Mouse (Mus musculus) forebrain, embryonic 11.5 days (tissue): Measurements from ENCODE around the gene Ephb4. TPM values are rescaled to one million over a fixed set of nuclear protein-coding genes. Genes with fewer than 3 reads are reported as not detected.

ENCODE experiments used
- ATAC-seq: fragments of 200-750 bp; cut with Nextera tagmentation; replicated peaks from 2 replicates; pipeline ENCODE4 v1.8.0; 2017; ENCODE audit warnings: moderate TSS enrichment; ENCODE audit not compliant: low FRiP score
- DNase-seq: peaks from one replicate; pipeline ENCODE4 v3.0.0-alpha.2; 2017; ENCODE audit warnings: low spot score
- H3K27ac ChIP-seq: fragments of 300-500 bp; sonication (generic); 2 replicates; pipeline ENCODE4 v1.5.1; 2014; ENCODE audit warnings: low read depth, low read length
- H3K27me3 ChIP-seq: fragments of 300-500 bp; sonication (generic); 2 replicates; pipeline ENCODE4 v1.6.1; 2014; ENCODE audit warnings: mild to moderate bottlenecking, low read length, mixed read lengths; ENCODE audit not compliant: control insufficient read depth, insufficient read depth
- H3K36me3 ChIP-seq: fragments of 300-500 bp; sonication (generic); 2 replicates; pipeline ENCODE4 v1.6.1; 2014; ENCODE audit warnings: mild to moderate bottlenecking, low read length, moderate library complexity, mixed read lengths; ENCODE audit not compliant: control insufficient read depth, insufficient read depth
- H3K4me1 ChIP-seq: fragments of 300-500 bp; sonication (generic); replicated peaks from 2 replicates; pipeline ENCODE4 v1.6.1; 2014; ENCODE audit warnings: low read length, mixed read lengths; ENCODE audit not compliant: control insufficient read depth, insufficient read depth
- H3K4me2 ChIP-seq: fragments of 300-500 bp; sonication (generic); 2 replicates; pipeline ENCODE4 v1.6.1; 2014; ENCODE audit warnings: low read depth, mild to moderate bottlenecking, low read length, moderate library complexity, mixed read lengths; ENCODE audit not compliant: severe bottlenecking
- H3K4me3 ChIP-seq: fragments of 300-500 bp; sonication (generic); 2 replicates; pipeline ENCODE4 v1.5.1; 2014; ENCODE audit warnings: low read depth, low read length
- H3K9ac ChIP-seq: fragments of 300-500 bp; sonication (generic); 2 replicates; pipeline ENCODE4 v1.6.1; 2014; ENCODE audit warnings: low read length
- H3K9me3 ChIP-seq: fragments of 300-500 bp; sonication (generic); 2 replicates; pipeline ENCODE4 v1.6.1; 2016; ENCODE audit warnings: low read length, mixed read lengths; ENCODE audit not compliant: control insufficient read depth
- WGBS: fragments of 180-500 bp; shearing (Covaris S2); extraction: QIAGEN DNeasy Blood & Tissue Kit; methylation state at CpG from one replicate; pipeline ENCODE4 v1.1.7; 2014; 5-methylcytosine and 5-hydroxymethylcytosine counted together
- polyA plus RNA-seq: library from polyadenylated mRNA; unstranded; fragments of >200 nt; fragmentation: Nextera tagmentation; extraction: Ambion mirVana; gene quantifications from 2 replicates; pipeline ENCODE4 v1.2.1, GENCODE M21; 2014

Ephb4 gene
- polyA plus RNA-seq, 1 experiment from 2014 or later, result 34.6 TPM

DNA sequence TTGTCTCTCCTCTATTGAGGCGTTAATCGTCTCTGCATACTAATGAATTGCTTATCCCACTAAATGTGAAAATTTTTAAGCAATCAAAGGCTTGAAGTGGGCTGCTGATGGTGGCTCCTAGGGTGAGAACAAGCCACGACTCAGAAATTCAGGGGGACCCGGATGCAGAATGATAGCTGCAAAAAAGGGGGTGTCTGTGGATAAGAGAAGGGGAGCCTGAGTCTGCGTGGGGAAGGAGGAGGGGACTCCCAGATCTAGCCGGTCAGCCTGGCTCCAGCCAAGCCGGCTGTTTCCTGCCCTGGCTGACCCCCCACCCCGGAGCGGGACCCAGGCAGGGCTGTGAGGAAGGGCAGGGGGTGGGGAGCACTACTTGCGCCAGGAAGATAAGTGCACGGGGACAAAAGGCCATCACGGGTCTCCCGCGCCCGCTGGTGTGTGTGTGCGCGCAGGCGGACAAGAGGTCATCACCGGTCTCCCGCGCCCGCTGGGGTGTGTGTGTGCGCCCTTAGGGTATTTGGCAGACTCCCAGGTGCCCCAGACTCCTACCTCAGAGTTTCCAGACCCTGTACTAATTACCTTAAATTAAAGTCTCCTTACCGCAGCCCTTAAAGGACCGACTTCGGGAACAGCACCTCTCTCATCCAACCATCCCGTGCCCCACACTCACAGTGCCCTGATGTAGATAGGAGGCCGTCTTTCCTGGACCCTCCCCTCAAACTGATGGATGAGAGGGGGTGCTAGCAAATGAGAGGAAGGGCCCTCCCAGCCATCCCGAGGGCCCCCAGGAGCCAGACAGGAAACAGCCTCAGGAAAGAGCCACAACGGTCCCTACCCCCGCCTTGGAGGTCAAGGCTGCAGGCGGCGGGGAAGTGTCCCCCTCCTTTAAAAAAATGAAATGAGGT is 1.2 kb upstream of the Ephb4 start:
- Histone ChIP-seq H3K9ac (peak overlapping the region; percentile 97), H3K36me3 (no peaks in the 10 kb centered on the region; the same call in 1 of the 2 replicates), H3K4me3 (peak overlapping the region; percentile 88), H3K4me2 (peak overlapping the region; percentile 90), H3K27me3 (no peaks in the 10 kb centered on the region), H3K9me3 (no peaks in the 10 kb centered on the region), H3K4me1 (peaks cover 22% of the 10 kb centered on the region), H3K27ac (peak overlapping the region; percentile 74)
- ATAC-seq (0 out of 2 replicates have a peak, but pooled peaks have one; percentile 9), DNase-seq (peak; percentile 76)
- WGBS, result under 1% methylated on average over 33 of the region's 33 CpGs

GRCm38 (mm10) chr5:137350205-137351057 is 522 bp downstream of the Ephb4 start:
- H3K27me3 ChIP-seq, result no peaks in the 10 kb centered on the region
- H3K36me3 ChIP-seq, result peaks cover 4% of the 10 kb centered on the region; the same call in 1 of the 2 replicates
- H3K9me3 ChIP-seq, result no peaks in the 10 kb centered on the region
- peak overlapping the region; percentile 90 for H3K4me2 ChIP-seq
- H3K4me3 ChIP-seq, result peak overlapping the region; percentile 88
- peaks cover 22% of the 10 kb centered on the region for H3K4me1 ChIP-seq
- H3K27ac ChIP-seq, result peak overlapping the region; percentile 81
- ATAC-seq (peak; percentile 61), DNase-seq (no peak)
- peak overlapping the region; percentile 97 for H3K9ac ChIP-seq
- under 1% methylated on average over 55 of the region's 55 CpGs for WGBS

GRCm38 (mm10) chr5:137351058-137351380 is 1.1 kb downstream of the Ephb4 start:
- Histone ChIP-seq H3K9ac (peak overlapping the region; percentile 97), H3K27ac (peak overlapping the region; percentile 65), H3K4me3 (peak overlapping the region; percentile 88), H3K9me3 (no peaks in the 10 kb centered on the region), H3K4me2 (peak overlapping the region; percentile 90), H3K36me3 (peaks cover 8% of the 10 kb centered on the region; the same call in 1 of the 2 replicates), H3K27me3 (no peaks in the 10 kb centered on the region), H3K4me1 (peaks cover 22% of the 10 kb centered on the region)
- 0% methylated on average over 8 of the region's 8 CpGs for WGBS
- DNase-seq (no peak), ATAC-seq (no peak)

DNA sequence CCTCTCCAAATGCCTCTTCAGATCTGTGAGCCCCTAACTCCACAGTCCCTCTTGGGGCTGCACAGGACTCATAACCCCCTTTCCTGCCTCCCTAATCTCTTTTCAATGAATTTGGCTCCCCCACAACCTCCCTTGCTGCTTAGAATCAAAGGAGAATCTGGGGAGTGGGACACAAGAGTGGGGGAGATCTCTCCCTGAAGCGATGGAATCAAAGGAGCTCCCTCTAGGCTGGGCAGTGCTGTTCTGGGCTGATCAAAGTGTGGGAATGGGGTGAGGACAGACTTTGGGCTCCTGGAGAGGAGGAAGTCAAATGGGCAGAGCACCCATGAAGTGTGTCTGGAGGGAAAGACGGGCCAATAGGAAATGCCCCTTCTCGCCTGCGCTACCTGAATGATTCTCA is 1.5 kb downstream of the Ephb4 start:
- no peak for DNase-seq

GRCm38 (mm10) chr5:137352011-137352975 is 2.4 kb downstream of the Ephb4 start:
- no peak for DNase-seq
- Histone ChIP-seq H3K9me3 (no peaks in the 10 kb centered on the region), H3K4me2 (peak overlapping the region; percentile 90), H3K36me3 (peaks cover 12% of the 10 kb centered on the region; the same call in 1 of the 2 replicates), H3K4me1 (peaks cover 22% of the 10 kb centered on the region), H3K9ac (peak overlapping the region; percentile 97), H3K27ac (no peak overlapping the region), H3K27me3 (no peaks in the 10 kb centered on the region), H3K4me3 (peak overlapping the region; percentile 88)
- WGBS, result 23% methylated on average over 16 of the region's 16 CpGs
- no peak for ATAC-seq

More for the DNA sequence above, 1.5 kb downstream of the Ephb4 start:
- peaks cover 22% of the 10 kb centered on the region for H3K4me1 ChIP-seq
- H3K9me3 ChIP-seq, result no peaks in the 10 kb centered on the region
- no peak for ATAC-seq
- H3K27me3 ChIP-seq, result no peaks in the 10 kb centered on the region
- H3K36me3 ChIP-seq, result peaks cover 9% of the 10 kb centered on the region; the same call in 1 of the 2 replicates
- peak overlapping the region; percentile 90 for H3K4me2 ChIP-seq
- WGBS, result 10% methylated on average over 4 of the region's 4 CpGs
- H3K9ac ChIP-seq, result peak overlapping the region; percentile 97
- H3K27ac ChIP-seq, result peak overlapping the region; percentile 65; the same call in 1 of the 2 replicates
- H3K4me3 ChIP-seq, result peak overlapping the region; percentile 88

- Histone ChIP-seq H3K9ac (no peak overlapping the region), H3K9me3 (no peaks in the 10 kb centered on the region), H3K4me2 (no peak overlapping the region), H3K4me3 (no peak overlapping the region), H3K27ac (no peak overlapping the region), H3K27me3 (no peaks in the 10 kb centered on the region), H3K4me1 (peaks cover 9% of the 10 kb centered on the region), H3K36me3 (peaks cover 14% of the 10 kb centered on the region; the same call in 1 of the 2 replicates)
- 91% methylated on average over 17 of the region's 17 CpGs for WGBS
- DNase-seq (no peak), ATAC-seq (no peak)
Measured at GRCm38 (mm10) chr5:137354091-137354490, 4.2 kb downstream of the Ephb4 start.

DNA sequence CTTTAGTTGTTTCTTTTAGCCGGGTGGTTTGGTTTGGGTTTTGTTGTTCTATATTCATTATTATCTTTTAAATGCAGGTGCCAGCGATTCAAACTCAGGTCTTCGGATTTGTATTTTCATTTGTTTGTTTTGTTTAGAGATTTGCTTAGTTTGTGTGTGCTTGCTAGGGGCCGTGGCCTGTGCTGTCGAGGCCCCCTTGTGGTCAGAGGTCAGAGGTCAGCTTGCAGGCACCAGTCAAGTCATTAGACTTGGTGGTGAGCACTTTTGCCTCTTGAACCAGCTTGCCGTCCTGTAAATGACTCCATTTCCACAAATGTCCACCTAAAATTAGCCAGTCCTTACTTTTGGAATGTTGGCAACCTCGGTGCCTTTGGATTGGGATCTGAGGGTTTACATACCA is 8.5 kb downstream of the Ephb4 start:
- H3K36me3 ChIP-seq, result peaks cover 37% of the 10 kb centered on the region; the same call in 1 of the 2 replicates
- DNase-seq, result no peak
- no peak overlapping the region for H3K9ac ChIP-seq
- 47% methylated on average over 7 of the region's 7 CpGs for WGBS
- no peaks in the 10 kb centered on the region for H3K9me3 ChIP-seq
- no peaks in the 10 kb centered on the region for H3K4me1 ChIP-seq
- no peak overlapping the region for H3K4me3 ChIP-seq
- ATAC-seq, result no peak
- no peak overlapping the region for H3K27ac ChIP-seq
- no peaks in the 10 kb centered on the region for H3K27me3 ChIP-seq
- H3K4me2 ChIP-seq, result no peak overlapping the region
